Mouse (Mus musculus) fat pad, adult 2 months (tissue): ENCODE results near the gene Stard5.

Experiments used
- DNase-seq: peaks from one replicate; pipeline ENCODE4 v3.0.0-alpha.2; 2011; ENCODE audit warnings: low read depth, low spot score; ENCODE audit errors: extremely low read depth

The Stard5 gene

GRCm38 (mm10) chr7:83662711-83663375 lies 31.1 kb downstream of the Stard5 start:
- DNase-seq = no peak

DNA sequence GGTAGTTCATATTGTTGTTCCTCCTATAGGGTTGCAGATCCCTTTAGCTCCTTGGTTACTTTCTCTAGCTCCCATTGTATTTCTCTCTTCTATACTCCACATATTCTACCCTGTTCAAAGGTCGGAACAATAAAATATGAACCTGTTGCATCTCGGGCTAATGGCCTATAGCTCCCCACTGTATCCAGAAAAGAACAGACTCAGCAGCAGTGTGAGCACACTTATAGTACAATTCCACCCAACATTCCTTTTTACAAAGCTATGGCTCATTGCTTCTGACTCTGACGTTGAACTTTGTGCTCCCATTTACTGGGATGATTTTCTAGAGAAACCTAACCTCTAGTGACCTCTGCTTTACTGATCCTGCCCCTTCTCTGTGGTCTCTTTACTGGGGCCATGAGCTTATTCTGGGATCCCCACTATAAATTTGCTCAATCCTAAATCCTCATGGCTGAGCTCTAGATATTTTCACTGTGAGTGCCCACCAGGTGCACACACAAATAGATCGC lies 34.4 kb downstream of the Stard5 start:
- no peak for DNase-seq

DNA sequence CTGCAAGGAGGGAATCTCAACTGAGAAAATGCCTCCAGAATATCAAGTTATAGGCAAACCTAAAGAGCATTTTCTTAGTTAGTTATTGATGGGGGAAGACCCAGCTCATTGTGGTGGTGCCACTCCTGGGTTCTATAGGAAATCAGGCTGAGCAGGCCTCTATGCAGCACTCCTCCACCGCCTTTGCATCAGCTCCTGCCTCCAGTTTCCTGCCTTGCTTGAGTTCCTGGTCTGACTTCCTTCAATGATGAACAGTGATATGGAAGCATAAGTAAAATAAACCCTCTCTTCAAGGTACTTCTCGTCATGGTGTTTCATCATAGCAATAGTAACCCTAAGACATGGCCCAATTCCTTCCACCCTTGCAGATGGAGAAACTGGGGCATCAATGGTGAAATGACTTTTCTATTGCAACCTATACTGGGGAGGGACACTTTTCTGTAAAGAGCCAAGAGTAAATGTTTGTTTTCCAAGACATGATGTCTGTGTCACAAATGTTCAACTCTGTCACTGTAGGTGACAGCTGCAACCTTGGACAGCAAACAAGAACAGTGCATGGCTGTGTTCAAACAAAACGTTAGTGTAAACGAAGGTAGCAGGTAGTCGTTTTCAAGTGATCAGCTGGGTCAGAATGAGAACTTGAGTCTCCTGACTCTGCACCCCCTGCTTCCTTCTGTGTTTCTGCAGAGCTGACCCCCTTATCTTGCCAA lies 36.3 kb downstream of the Stard5 start:
- no peak for DNase-seq

DNA sequence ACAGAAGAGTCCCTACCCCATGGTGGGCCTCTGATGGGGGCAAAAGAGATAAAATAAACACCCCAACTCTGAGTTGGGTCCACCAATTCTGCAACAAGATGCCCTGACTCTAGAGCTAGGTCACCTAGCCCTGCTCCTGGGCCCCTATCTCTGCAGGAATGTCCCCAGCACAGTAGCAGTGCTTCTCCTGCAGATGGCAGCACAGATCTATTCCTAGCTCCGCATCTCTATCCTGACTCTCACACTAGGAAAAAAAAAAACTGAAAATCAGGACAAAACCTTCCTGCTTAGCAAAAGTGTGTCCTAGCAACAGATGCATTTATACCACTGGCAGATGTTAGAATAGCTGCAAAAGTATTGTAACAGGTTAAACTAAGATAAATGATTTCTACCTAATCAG lies 37.0 kb downstream of the Stard5 start:
- no peak for DNase-seq

DNA sequence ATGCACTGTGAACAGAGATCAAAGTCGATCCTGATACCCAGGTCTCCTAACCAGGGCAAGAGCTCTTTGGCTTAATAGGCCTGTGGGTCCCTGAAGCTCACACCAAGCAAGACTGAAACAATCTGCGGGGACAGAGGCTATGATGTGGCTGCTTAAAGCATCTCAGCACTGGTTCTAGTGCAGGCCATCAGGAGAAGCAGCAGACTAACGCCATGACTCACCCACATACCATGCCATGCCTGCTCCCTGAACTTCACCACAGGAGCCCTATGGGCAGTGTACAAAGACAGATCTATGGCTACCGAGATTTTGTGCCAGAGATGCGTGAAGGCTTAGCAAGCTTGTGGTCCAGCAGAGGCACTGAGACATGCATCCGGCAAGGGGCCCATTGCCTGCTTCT lies 39.8 kb downstream of the Stard5 start:
- DNase-seq = no peak

- no peak for DNase-seq
Observed at GRCm38 (mm10) chr7:83675545-83676254, 43.9 kb downstream of the Stard5 start.

GRCm38 (mm10) chr7:83677296-83677695 lies 45.5 kb downstream of the Stard5 start:
- DNase-seq = no peak

DNA sequence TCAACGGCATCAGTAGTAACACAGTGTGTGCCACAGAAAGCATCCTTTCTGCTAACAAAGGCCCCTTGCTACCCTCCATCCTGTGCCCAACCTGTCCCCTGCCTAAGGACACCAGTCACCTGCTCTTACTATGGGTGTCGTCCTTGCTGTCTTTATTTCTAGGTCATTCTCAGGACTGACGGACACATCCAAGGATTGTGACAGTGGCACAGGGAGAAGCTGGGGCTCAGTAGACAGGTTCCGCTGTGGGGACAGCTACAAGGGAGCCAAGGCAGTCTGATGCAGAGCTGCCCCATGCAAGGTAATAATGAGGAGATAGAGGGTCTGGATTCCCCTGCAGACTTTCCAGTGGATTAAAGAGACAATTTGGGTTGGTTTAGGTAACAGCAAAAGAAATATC lies 46.7 kb downstream of the Stard5 start:
- DNase-seq = no peak

DNA sequence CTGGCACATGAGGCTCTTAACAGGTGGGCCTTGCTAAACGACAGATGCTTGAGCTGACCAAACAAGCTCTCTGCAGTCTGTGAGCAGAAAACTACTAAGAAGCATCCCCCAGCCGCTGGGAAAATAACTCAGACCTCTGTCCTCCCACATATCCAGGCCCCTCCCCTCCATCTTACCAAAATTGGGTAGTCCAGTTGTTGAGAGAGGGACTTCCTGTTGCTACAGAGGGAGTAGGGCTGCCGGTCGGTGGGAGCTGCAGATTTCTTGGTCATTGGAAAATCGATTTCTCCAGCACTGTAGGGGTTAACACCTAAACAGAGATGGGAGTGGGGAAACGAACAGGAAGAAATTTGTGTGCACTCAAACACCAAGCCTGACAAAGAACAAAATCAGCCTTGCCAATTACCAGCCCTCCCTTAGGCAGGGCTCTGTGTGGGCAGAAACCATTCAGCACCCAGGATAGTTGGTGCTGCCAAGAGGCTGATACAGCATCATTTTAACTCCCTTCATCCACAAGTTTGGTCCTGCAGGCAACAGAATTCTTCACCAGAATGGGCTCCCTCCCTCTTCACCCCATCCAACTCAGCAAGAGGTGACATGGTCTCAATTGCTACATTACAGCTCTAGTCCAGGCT lies 51.0 kb downstream of the Stard5 start:
- no peak for DNase-seq

DNA sequence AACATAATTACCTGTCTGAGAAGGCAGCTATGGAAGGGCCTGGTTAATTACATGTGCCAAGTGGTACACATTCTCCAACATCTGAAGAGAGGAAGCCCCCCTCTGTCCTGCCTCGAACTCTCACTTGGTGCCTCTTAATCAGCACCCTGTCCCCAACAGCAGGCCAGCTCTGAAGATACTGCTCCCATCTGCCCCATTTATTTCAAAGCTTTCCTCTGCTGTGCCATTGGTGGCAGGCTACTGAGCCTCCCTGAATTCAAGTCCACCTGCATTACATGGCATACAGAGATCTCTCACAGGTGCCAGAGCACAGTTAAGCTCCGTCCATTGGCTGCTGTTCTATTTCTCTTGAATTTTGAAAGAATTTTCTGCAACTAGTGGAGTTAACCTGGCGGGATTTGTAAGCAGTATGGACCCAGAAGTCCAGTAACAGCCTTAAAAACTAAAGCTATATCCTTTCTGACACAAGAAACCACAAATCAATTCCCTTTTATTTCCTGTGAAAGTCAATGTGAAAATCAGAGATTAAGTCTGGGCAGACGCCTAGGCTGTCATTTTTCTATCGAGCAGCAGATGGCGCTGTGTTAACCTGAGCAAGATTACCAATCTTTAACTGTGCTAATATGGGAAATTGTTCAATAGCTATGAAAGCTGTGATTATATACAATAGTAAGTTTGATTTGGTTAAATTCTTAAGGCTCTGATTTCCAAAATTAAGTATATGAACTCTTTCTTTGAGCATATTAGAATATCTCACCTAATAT lies 63.9 kb downstream of the Stard5 start:
- DNase-seq = no peak

GRCm38 (mm10) chr7:83699066-83699745 lies 67.4 kb downstream of the Stard5 start:
- no peak for DNase-seq
